Mouse (Mus musculus): Measurements from ENCODE around the gene Arel1.

The Arel1 gene

GRCm38 (mm10) chr12:84948584-84949285 is 22.0 kb downstream of the Arel1 start:
- no peak for DNase-seq (ENCODE audit: low spot score)

GRCm38 (mm10) chr12:84947894-84948583 is 22.7 kb downstream of the Arel1 start:
- no peak for DNase-seq (ENCODE audit: low spot score)

- DNase-seq (ENCODE audit: low spot score) = no peak
Measured at GRCm38 (mm10) chr12:84944813-84945553, 25.7 kb downstream of the Arel1 start.

GRCm38 (mm10) chr12:84944150-84944812 is 26.4 kb downstream of the Arel1 start:
- DNase-seq (ENCODE audit: low spot score) = no peak

- no peak for DNase-seq (ENCODE audit: low spot score)
Measured at GRCm38 (mm10) chr12:84943006-84943952, 27.4 kb downstream of the Arel1 start.

- DNase-seq (ENCODE audit: low spot score) = no peak
Measured at GRCm38 (mm10) chr12:84941717-84942116, 29.0 kb downstream of the Arel1 start.

GRCm38 (mm10) chr12:84940343-84940742 is 30.4 kb downstream of the Arel1 start:
- DNase-seq (ENCODE audit: low spot score) = no peak

GRCm38 (mm10) chr12:84939117-84939516 is 31.6 kb downstream of the Arel1 start:
- DNase-seq (ENCODE audit: low spot score) = no peak

GRCm38 (mm10) chr12:84935343-84935742 is 35.4 kb downstream of the Arel1 start:
- DNase-seq (ENCODE audit: low spot score) = no peak

- no peak for DNase-seq (ENCODE audit: low spot score)
Measured at GRCm38 (mm10) chr12:84932210-84932609, 38.5 kb downstream of the Arel1 start.

- no peak for DNase-seq (ENCODE audit: low spot score)
Measured at GRCm38 (mm10) chr12:84926542-84926941, 44.2 kb downstream of the Arel1 start.

GRCm38 (mm10) chr12:84924324-84924723 is 46.4 kb downstream of the Arel1 start:
- no peak for DNase-seq (ENCODE audit: low spot score)

- no peak for DNase-seq (ENCODE audit: low spot score)
Measured at GRCm38 (mm10) chr12:84921881-84922419, 48.8 kb downstream of the Arel1 start.

- no peak for DNase-seq (ENCODE audit: low spot score)
Measured at GRCm38 (mm10) chr12:84918809-84919208, 51.9 kb downstream of the Arel1 start.

- DNase-seq (ENCODE audit: low spot score) = no peak
Measured at GRCm38 (mm10) chr12:84917799-84918198, 52.9 kb downstream of the Arel1 start.

- no peak for DNase-seq (ENCODE audit: low spot score)
Measured at GRCm38 (mm10) chr12:84914959-84915358, 55.7 kb downstream of the Arel1 start.

- DNase-seq (ENCODE audit: low spot score) = no peak
Measured at GRCm38 (mm10) chr12:84912652-84913104, 58.0 kb downstream of the Arel1 start.

- no peak for DNase-seq (ENCODE audit: low spot score)
Measured at GRCm38 (mm10) chr12:84911640-84912039, 59.1 kb downstream of the Arel1 start.

GRCm38 (mm10) chr12:84910066-84910465 is 60.6 kb downstream of the Arel1 start:
- DNase-seq (ENCODE audit: low spot score) = no peak

GRCm38 (mm10) chr12:84907627-84908480 is 62.8 kb downstream of the Arel1 start:
- no peak for DNase-seq (ENCODE audit: low spot score)

Measured in ovary, postnatal 36 days (tissue).